Mouse (Mus musculus): ENCODE measurements at regions not wholly inside any gene's neighbourhood (a gene's known extent, or its start where the extent isn't known, plus 50 kb on each side); places are given as distances from the start of the nearest gene placed in this dataset.
A peak's percentile ranks its signal among the peaks of the same experiment; 100 is the strongest.
"Not testable (repeated sequence)": the region's sequence is repeated elsewhere in the genome, so short reads cannot be mapped to it uniquely, and the experiment has no call there.

DNA sequence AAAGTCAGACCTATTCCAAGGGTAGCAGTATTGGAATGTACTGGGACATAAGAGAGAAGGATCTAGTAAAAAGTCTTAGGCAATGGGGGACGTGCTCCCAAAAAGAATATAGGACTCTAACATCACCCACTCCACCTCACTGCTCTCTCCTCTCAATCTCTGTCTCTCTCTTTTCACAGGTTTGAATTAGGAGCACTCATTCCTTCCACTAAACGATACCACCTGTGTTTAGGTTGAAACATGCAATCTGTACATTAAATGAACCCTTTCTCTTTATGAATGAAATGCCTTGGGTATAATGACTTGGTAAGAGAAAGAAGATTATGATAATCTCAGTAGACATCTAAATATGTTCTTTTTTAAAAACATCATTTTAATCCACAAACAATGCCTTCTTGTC is 129.4 kb downstream of the Zpld1 start:
- DNase-seq (ENCODE audit: low read depth, low spot score) = no peak

DNA sequence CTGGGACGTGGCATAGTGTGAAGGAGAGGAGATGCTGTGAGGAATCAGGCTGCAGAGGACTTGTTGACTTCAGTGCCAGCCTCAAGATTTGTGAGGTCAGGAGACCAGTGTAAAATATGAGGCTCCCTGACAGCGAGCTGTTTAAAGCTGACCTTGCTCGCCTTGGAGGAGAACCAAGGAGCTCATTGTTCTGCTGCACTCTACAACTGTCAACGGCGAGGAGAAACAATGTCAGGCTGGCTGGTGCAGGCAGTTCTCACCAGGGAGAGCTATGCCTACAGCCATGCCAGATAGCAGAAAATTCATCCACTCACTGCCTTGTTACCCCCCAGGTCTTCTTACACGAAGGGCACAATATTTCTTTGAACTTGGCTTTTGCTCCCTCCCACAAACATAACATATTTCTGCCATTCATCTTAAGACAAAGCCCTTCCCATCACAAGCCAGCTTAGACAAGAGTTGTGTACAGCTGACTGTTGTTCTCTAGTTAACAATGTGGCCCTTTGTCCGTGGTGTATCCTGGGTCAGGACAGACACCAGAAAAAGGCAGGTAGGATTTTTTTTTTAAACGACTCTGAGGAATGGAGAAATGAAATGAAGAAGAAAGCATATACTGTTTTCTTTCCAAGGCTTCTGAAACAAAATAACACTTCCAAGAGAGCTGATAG is 131.5 kb downstream of the Zpld1 start:
- no peak for DNase-seq (ENCODE audit: low read depth, low spot score)

DNA sequence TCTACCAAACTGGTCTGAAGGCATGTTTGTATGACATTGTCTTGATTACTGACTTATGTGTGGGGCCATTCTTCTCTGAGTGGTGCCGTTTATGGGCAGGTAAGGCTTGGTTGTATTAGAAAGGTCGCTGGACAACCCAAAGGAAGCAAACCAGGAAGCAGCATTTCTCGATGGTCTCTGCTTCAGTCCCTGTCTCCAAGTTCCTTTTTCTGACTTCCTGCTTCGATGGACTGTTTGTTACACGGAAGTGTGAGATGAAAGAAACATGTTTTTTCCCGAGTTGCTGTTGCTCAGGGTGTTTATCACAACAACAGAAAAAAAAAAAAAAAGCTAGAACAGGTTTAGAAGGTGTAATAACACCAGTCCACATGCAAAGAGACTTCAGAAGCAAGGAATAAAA is 134.9 kb downstream of the Zpld1 start:
- DNase-seq (ENCODE audit: low read depth, low spot score) = no peak

DNA sequence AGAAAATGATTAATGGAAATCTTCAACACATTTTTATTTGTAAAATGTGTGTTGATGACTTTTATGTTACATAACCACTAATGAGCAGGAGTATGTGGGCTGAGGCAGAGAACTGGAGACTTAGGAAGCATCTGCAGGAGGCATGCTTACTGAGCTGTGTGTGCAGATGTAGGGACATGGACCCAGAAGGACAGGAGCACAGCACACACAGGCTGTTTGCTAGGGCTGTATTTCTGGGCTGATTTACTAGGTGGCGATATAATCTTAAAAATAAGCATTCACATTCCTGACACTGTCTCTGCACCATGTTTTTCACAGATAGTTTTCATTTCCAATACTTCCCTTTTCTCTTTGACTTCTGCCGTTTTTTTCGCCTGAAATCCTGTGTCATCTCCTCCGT is 146.1 kb downstream of the Zpld1 start:
- no peak for DNase-seq (ENCODE audit: low read depth, low spot score)

DNA sequence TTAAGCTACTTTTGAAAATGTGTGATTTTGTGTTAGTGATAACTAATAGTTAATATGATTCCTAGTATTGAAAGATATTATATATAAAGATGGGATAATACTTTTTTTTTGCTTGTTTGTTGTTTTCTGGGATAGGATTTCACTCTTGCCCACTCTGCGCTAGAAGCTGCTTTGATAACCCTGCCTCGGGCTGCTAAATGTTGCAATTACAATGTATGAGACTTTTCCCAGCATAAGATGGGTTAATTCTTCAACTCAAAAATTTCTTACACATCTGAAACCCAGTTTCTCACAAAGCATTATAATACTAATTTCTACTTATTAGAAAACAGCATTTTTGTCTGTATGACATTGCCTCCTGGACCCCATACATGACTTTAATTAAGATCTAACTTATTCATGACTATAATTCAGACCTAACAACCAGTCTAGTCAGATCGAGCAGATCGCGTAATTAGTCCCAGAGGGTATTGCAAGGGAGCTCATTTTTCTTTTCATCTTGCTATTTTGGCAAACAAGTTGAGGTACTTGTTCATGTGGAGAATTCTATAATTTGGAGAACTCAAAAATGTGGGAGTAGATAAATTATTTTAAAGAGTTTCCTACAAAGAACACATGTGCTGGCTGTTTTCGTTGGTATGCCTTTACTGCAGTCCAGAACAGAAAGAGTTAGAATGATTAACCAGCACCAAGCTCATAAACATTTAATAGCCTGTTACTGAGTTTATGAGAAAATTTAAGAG is 155.2 kb downstream of the Zpld1 start:
- no peak for DNase-seq (ENCODE audit: low read depth, low spot score)

DNA sequence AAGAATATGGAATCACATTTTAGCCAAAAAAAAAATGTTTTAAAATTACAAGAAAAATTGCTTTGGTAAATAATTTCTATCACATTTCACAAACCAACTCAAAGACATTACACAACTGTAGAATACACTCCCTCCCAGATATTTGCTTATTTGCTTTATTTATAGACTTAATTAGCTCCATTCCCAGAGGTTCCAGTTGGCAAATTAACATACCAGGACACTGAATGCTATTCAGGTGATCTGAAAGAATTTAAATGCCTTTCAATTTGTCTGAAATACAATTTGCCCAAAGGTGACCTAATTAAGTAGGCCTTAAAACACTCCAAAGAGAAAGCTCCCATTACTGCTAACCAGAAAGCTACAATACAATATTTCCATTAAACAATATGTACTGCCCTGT is 162.8 kb downstream of the Zpld1 start:
- DNase-seq (ENCODE audit: low read depth, low spot score) = no peak

DNA sequence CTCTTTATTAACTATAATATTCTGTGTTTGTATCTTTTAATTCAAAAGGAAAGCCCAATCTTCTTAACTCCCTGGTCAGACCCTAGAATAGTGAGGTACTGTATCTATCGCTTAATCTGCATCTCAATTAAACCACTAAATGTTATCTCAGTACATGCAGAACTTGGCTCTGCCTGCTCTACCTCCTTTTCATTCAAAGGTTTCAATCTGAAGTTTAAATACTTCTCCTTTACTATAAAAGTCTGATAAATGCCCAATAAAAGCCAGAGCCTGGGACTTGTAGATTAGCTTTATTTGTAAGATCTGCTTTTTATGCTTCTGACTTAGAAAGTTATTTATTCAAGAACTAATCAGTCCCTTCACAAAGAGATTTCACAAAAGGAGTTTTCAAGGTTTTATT is 200.1 kb downstream of the Zpld1 start:
- DNase-seq (ENCODE audit: low read depth, low spot score) = no peak

DNA sequence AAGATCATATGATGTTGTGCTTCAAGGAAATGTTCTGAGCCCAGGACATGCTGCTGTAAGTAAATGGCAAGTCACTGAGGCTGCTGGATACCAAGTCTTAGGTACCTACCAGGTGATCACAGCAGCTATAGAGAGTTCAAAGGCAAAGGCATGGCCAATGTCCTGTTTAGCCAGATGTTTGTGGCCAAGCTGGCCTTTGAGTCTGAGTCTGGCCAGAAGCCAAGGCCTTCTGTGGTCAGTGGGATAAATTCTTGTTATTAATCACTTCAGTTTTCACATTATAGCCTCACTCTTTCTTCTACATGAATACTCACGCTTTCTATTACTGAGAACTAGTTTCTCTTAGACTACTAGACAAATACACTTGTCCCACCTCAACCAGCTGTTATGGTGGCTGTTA is 210.3 kb downstream of the Zpld1 start:
- no peak for DNase-seq (ENCODE audit: low read depth, low spot score)

DNA sequence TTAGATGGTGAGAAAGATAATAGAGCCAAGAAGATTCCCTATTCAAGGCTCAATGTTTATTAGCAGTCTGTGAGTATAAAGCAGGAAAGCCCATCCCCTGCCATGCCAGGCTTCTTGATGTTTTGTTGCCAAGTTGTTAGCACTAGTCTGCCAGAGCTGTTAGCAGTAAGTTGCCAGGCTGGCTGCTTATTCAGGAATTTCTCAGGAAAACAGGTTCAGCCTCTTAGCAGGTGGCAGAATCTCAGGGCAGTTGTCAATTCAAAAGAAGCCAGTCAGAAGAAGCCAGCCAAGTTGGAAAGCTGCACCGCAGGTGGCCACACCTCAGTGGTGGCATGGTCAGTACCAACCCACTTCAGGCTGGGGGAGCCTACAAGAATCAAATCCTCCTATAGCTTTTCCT is 221.6 kb downstream of the Zpld1 start:
- DNase-seq (ENCODE audit: low read depth, low spot score) = no peak

DNA sequence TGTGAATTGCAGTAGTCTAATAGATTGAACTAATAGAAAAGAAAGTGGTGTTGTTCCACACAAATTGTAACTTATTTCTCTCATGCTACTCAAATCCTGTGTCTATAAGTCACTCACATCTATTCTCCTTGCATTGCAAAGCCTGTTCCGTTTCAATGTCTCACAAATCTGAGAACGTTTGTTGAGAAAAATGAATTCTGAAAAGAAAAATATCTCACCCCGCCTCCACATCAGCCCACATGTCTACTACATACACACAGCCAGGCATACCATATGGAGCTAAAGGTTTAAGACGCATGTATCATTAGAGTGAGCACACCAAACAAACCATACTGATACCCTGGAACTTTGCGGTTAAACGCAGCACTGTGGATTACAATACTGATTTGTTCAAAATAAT is 258.0 kb downstream of the Zpld1 start:
- no peak for DNase-seq (ENCODE audit: low read depth, low spot score)

DNA sequence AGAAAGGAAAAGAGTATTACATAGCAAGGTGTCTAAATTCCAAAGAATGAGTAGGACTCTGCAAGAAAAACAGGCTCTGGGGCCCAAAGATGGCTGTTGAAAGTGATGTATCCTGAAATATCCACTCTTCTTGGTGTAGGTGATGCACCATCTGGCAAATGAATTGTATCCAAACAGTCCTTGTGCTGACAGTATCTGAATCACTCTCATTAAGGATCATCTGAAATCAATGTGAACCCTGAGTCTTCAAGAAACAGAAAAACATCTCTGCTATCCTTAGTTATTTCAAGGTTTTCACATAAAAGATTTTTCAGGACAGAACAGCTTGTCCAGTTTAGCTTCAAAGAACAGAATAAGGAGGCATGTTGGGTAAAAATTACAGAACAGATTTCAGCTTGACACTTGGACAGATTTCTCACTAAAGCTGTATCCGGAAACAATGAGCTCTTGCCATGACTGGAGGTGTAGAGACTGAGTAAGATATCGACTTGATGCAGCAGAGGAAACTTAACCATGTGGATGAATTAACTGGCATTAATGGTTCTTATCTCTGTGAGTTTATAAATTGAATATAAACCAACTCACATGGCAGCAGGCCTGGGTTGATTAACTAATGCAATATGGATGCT is 296.0 kb downstream of the Zpld1 start:
- DNase-seq (ENCODE audit: low read depth, low spot score) = no peak

DNA sequence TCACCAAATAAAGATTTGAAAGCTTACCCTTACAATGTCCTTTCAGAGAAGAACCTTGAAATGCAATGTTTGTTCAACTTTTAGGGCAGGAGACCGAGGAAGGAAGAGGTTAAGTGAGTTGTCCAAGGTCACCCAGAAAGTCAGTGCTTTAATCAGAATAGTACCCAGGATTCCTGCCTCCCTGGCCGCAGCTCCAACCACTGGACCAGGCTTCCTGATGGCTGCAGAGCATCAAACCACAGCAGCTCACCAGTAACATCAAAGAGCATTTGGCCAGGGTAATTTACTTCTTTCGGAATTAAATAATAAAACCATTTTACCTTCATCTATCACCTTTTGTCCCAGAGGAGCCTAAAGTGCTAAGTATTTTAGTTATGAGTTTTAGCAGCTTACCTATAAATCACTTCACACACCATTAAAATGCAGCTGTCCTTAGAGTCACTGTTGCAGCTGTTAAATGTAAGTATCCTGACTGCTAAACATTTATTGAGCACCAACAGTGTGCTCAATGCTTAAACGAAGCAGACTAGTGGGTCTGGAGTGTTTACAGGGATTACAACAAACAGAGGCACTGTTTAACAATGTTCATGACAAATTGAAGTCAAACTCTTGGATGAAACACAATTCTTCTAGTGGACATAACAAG is 306.1 kb downstream of the Zpld1 start:
- no peak for DNase-seq (ENCODE audit: low read depth, low spot score)

DNA sequence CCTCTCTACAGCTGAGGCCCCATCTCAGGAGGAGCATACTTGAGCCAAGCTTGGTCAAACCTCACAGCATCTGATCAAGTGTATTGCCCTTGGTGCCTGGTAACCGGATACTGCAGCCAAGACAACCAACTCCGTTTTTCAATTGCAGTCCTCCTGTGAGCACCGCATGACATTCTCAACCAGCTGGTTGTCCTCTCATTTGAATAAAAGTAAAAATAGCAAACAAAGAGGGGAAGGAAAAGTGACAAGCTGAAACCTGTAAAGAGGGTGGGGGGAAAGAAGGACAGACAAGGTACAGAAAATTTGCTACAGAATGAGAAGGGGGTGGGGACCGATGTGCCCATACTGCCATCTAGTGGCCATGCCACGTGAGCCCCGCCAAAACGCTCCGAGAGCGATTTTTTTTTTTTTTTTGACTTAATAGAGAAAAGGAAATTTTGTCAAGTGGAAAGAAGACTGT is 314.0 kb downstream of the Zpld1 start:
- DNase-seq (ENCODE audit: low read depth, low spot score) = peak; percentile 41

DNA sequence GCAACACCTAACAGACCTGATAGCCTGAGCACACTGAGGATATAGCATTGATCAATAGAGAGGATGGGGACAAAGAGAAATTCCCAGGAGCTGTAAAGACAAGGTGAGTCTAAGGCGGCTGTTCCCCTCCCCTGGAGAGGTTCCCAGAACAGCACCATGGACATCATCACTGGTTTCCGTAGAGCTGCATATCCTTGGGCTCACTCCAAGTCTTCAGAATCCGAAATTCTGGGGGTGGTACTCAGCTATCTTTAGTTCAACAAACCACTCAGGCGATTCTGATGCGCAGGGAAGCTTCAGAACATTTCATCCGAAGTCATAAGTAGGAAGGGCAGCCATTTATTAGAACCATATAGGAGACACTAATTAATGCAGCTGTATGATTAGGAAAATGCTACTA is 327.4 kb downstream of the Zpld1 start:
- no peak for DNase-seq (ENCODE audit: low read depth, low spot score)

DNA sequence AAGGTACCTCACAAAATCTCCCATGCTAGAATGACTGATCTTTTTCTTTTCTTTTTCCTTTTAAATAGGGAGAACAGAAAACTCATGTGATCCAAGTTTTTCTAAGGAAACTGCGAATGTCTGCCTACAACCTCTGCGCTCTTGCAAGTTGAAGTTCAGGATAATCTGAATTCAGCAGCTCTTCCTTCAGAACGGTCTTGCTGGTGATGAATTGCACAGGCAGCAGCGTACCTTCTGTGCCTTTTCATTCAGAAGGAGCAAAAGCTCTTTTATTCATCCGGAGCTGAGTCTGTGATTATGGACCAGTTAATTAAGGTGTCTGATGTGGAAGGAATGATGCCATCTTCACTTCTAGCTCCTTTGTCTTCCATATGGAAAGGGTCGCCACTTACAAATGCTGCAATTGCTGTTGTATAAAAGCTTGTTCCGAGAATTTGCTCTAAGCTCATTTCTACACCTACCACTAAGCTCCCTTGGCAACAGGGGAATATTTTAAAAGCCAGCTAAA is 353.9 kb downstream of the Zpld1 start:
- no peak for DNase-seq (ENCODE audit: low read depth, low spot score)

DNA sequence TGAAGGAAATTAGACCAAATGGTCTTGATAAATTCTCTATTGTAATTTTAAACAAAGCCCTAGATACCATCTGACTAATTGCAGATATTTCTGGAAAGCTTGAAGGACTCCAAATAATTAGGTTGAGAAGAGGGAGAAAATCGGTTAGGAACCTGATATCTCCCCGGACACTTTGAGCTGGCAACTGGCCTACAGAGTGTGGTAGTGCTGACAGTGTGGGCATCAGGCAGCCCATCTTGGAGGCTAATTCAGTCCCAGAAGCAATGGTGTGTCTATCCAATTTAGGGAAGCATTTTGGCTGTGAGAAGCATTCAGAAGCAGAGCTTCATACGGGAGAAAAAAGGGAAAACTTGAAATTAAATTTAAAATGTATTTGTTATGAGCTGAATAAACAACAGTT is 369.5 kb downstream of the Zpld1 start:
- no peak for DNase-seq (ENCODE audit: low read depth, low spot score)

DNA sequence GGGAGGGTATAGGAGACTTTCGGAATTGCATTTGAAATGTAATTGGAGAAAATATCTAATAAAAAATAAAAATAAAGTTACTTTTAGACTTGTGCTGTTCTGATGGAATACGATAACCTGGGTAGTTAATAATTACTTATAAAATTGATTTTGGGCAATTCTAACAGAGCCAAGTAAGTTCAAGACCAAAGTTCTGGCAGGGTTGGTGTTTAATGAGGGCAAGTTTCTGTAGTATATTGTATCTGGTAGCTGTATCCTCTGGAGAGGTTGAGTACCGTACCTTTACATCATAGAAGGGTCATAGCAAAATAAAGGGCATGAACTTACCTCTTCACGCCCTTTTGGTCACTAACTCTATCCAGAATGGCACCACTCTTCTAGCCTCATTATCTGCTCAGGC is 394.9 kb downstream of the Zpld1 start:
- no peak for DNase-seq (ENCODE audit: low read depth, low spot score)

DNA sequence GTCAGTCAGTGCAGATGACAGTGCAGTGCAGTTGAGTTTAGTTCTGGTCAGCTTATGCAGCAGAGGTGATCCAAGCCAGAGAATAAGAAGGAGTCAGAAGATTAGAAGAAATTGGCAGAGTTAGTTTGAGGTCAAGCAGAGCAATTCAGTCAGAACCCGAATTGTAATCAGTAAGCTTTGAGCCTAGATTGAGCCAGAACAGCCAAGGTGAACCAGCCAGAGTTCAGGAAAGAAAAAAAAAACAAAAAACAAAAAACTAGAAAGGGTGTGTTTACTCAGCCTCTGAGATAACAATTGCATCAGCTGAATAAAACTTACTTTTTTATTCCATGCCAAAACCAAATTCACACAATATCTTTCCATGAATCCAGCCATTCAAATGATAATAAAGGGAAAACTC is 396.3 kb downstream of the Zpld1 start:
- DNase-seq (ENCODE audit: low read depth, low spot score) = no peak

DNA sequence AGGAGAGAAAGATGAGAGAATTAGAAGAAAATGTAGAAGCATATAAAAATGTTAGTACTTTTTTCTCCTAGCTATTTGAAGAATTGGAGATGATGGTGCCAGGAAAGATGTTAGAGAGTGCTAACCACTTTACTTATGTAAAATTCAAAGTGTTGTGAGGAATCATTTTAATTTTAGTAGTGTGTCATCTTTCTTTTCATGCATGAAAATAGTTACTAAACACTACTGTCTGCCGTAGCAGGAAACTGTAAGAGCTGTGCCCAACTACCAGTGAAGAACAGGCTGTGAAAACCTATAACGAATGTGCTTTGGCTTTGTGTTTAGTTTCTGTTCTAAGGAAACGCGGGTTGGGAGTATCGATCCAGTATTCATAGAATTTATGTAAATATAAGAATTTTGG is 403.1 kb downstream of the Zpld1 start:
- DNase-seq (ENCODE audit: low read depth, low spot score) = no peak

DNA sequence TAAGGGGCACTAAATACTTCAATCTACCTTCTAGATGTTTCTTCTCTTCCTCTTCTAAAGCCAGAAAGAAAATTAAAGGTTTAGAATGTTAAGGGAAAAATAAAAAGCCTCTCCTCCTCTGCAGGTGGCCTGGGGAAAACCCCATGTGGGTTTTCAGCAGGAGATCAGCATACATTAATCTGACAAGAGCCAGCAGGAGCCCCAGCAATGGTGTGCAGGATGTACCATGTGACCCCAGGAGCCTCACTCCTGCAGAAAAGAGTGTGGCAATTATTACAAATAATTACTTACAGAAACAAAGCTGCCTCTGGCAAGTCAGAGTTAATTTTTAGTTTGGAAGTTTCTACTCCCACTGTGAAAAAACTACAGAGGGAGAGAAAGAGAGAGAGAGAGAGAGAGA is 440.4 kb downstream of the Zpld1 start:
- no peak for DNase-seq (ENCODE audit: low read depth, low spot score)

DNA sequence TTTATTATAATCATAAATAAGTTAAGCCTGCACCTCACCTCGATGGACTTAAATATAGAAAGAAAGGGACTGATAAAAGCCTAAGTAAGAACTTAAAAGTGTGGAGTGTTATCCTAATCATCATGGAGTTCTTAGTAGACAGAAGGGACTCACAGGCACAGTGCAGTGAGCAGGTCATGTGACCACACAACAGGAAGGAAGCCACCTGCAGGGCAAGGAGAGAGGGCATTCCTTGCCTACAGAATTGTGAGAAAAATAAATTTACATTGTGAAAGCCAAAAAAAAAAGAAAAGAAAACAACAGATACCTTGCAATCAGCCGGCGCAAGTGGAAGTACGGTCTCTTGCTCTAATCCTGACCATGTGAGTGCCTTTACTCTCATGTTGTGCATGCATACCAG is 454.8 kb downstream of the Zpld1 start:
- DNase-seq (ENCODE audit: low read depth, low spot score) = not testable (repeated sequence)
